Comparison of ENCODE assay signal across 13 mouse cellular contexts in the genomic region with DNA sequence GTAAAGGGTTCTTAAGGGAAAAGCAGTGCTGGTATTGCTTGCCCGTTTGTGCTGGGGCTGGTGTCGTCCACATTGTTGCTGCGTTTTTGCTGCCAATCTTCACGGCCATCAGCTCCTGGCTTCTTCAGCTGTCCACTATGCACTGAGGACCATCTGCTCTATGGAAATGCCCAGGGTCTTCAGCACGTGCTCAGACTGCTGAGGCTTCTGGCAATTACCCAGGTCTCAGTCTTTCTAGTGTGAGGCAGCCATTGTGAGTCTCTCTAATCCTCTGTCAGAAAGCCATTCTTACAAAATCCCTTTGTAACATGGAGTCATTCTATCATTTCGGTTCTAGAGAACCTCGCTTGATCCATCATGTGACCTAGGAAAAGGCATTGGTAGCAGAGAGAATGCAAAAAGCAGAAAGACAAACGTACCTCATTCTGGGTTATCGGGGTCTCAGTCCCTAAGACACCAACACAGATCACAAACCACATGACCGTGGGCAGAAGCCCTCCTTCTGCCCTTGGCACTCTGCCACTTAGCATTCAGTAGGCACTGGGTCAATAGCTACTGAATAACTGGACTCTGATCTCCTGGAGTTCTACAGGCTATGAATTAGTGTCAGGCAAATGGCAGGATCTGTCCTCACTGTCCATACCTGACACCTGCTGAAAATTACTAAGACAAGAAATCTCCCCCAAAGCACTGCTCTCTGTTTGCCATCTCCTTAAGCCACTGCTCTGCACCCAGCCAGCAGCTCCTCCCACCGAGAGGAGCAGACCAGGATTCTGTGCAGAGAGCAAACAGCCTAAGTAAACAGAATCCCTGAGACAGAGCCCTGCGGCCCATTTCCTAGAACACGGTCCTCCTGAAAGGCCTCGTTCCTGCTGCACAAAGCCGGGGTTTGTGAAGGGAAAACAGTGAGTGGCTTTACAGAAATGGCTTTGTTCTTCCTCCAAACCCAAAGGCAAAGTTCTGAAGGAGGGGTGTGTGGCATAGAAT.
DNase-seq lines count a peak whose midpoint lies in the region; ATAC-seq lines count a peak whose summit lies in the region.
"Had no signal": no experiment of that assay in that cellular context is flagged by ENCODE, and none has a peak within 500 bp of the region (broad histone marks: within the 10 kb centered on the region; RNA-seq: fewer than 3 reads in every experiment).

No protein-coding gene starts in this region.

- 0 out of 2 replicates have a peak, but pooled peaks have one; percentile 29 for ATAC-seq in heart, embryonic 15.5 days (replicated peaks; ENCODE audit: insufficient number of reproducible peaks, insufficient read depth, low FRiP score, low read depth)
- ATAC-seq in intestine, embryonic 14.5 days (replicated peaks; ENCODE audit: low FRiP score, low TSS enrichment, low read depth) = peak; percentile 62; the same call in 1 of the 2 replicates
- ATAC-seq in midbrain, embryonic 14.5 days (ENCODE audit: low FRiP score, low TSS enrichment) = peak; percentile 70; the same call in 1 of the 2 replicates

- 67% methylated on average over 15 of the region's 15 CpGs for WGBS in heart, embryonic 15.5 days
- whole genome bisulfite sequencing in embryonic facial prominence, embryonic 10.5 days = 51% methylated on average over 15 of the region's 15 CpGs
- WGBS in intestine, embryonic 14.5 days = 53% methylated on average over 15 of the region's 15 CpGs
- WGBS in midbrain, embryonic 14.5 days = 12% methylated on average over 15 of the region's 15 CpGs

- peaks cover 58% of the 10 kb centered on the region for H3K27me3 ChIP-seq in heart, embryonic 15.5 days
- peaks cover 80% of the 10 kb centered on the region for H3K27me3 ChIP-seq in embryonic facial prominence, embryonic 10.5 days (replicated peaks; ENCODE audit: low read depth, poor library complexity, severe bottlenecking)
- no peaks in the 10 kb centered on the region for H3K27me3 ChIP-seq in intestine, embryonic 14.5 days (replicated peaks; ENCODE audit: control insufficient read depth, insufficient read depth, low read length)
- peaks cover 4% of the 10 kb centered on the region for H3K27me3 ChIP-seq in midbrain, embryonic 14.5 days (ENCODE audit: control insufficient read depth, insufficient read depth, low read length)

- intact Hi-C loops in heart, postnatal 10 days (cut with DNase I) = no loop called here
- intact Hi-C loops in left cerebral cortex, postnatal 25 days (cut with DNase I) = no loop called here
- intact Hi-C loops in left cerebral cortex, postnatal 10 days (cut with DNase I) = no loop called here

- no peak overlapping the region for H3K4me3 ChIP-seq in heart, embryonic 15.5 days
- H3K4me3 ChIP-seq in embryonic facial prominence, embryonic 10.5 days = no peak overlapping the region
- H3K4me3 ChIP-seq in intestine, embryonic 14.5 days (ENCODE audit: low read depth, low read length) = no peak overlapping the region
- no peak overlapping the region for H3K4me3 ChIP-seq in midbrain, embryonic 14.5 days (replicated peaks; ENCODE audit: low read depth, low read length)
- H3K4me3 ChIP-seq: heart, embryonic 13.5 days; neural tube, embryonic 13.5 days had no signal

- no peak overlapping the region for H3K9ac ChIP-seq in heart, embryonic 15.5 days
- no peak overlapping the region for H3K9ac ChIP-seq in intestine, embryonic 14.5 days (ENCODE audit: low read length)
- H3K9ac ChIP-seq in midbrain, embryonic 14.5 days (replicated peaks; ENCODE audit: low read length) = no peak overlapping the region
- H3K9ac ChIP-seq: heart, embryonic 13.5 days; neural tube, embryonic 13.5 days had no signal

- no peaks in the 10 kb centered on the region for H3K36me3 ChIP-seq in heart, embryonic 15.5 days
- H3K36me3 ChIP-seq in embryonic facial prominence, embryonic 10.5 days (replicated peaks) = no peaks in the 10 kb centered on the region
- H3K36me3 ChIP-seq in intestine, embryonic 14.5 days (ENCODE audit: control insufficient read depth, insufficient read depth, low read length) = no peaks in the 10 kb centered on the region
- no peaks in the 10 kb centered on the region for H3K36me3 ChIP-seq in midbrain, embryonic 14.5 days (ENCODE audit: control insufficient read depth, insufficient read depth, low read length)
- H3K36me3 ChIP-seq: heart, embryonic 13.5 days; neural tube, embryonic 13.5 days had no signal

- H3K27ac ChIP-seq in heart, embryonic 15.5 days = no peak overlapping the region
- no peak overlapping the region for H3K27ac ChIP-seq in embryonic facial prominence, embryonic 10.5 days (replicated peaks)
- peak overlapping the region; percentile 9; the same call in 1 of the 2 replicates for H3K27ac ChIP-seq in intestine, embryonic 14.5 days (ENCODE audit: low read depth)
- peak overlapping the region; percentile 3; the same call in 1 of the 2 replicates for H3K27ac ChIP-seq in midbrain, embryonic 14.5 days (replicated peaks; ENCODE audit: low read depth, low read length)
- H3K27ac ChIP-seq: heart, embryonic 13.5 days; macrophage; neural tube, embryonic 13.5 days had no signal

- H3K9me3 ChIP-seq in heart, embryonic 15.5 days (replicated peaks) = no peaks in the 10 kb centered on the region
- no peaks in the 10 kb centered on the region for H3K9me3 ChIP-seq in embryonic facial prominence, embryonic 10.5 days
- no peaks in the 10 kb centered on the region for H3K9me3 ChIP-seq in intestine, embryonic 14.5 days (ENCODE audit: control insufficient read depth, low read length)
- no peaks in the 10 kb centered on the region for H3K9me3 ChIP-seq in midbrain, embryonic 14.5 days (ENCODE audit: control insufficient read depth, low read length)
- H3K9me3 ChIP-seq: heart, embryonic 13.5 days; neural tube, embryonic 13.5 days had no signal

- H3K4me1 ChIP-seq in heart, embryonic 15.5 days (replicated peaks) = peaks cover 25% of the 10 kb centered on the region
- H3K4me1 ChIP-seq in embryonic facial prominence, embryonic 10.5 days = peaks cover 40% of the 10 kb centered on the region
- H3K4me1 ChIP-seq in intestine, embryonic 14.5 days (replicated peaks; ENCODE audit: control insufficient read depth, insufficient read depth, low read length) = peaks cover 26% of the 10 kb centered on the region
- H3K4me1 ChIP-seq in midbrain, embryonic 14.5 days (ENCODE audit: control insufficient read depth, insufficient read depth, low read length) = peaks cover 34% of the 10 kb centered on the region

- H3K4me2 ChIP-seq in heart, embryonic 15.5 days = no peak overlapping the region
- H3K4me2 ChIP-seq in intestine, embryonic 14.5 days (ENCODE audit: low read length) = no peak overlapping the region
- no peak overlapping the region for H3K4me2 ChIP-seq in midbrain, embryonic 14.5 days (ENCODE audit: low read length)
- H3K4me2 ChIP-seq: heart, embryonic 13.5 days; neural tube, embryonic 13.5 days had no signal

- no peak for DNase-seq in heart, postnatal 10 days
- peak; percentile 28 for DNase-seq in embryonic facial prominence, embryonic 10.5 days (ENCODE audit: low spot score)
- no peak for DNase-seq in intestine, embryonic 14.5 days (ENCODE audit: low spot score)
- DNase-seq in midbrain, embryonic 14.5 days = peak; percentile 78
- DNase-seq in thymus, postnatal 14 days = no peak
- no peak for DNase-seq in left cerebral cortex, postnatal 25 days (ENCODE audit: low spot score in 2 of 2)
- DNase-seq in left cerebral cortex, postnatal 10 days (ENCODE audit: extremely low spot score in 1 of 2, low spot score in 2 of 2) = no peak
- DNase-seq: B cell, adult 2 months; kidney, adult 9 months had no signal

Comparison
In these comparisons a context has a peak if more than half of its experiments do, and no peak if none do; other contexts are left out.
1. H3K27ac ChIP-seq: peak in intestine, embryonic 14.5 days (single experiment) and midbrain, embryonic 14.5 days (single experiment); none in heart, embryonic 15.5 days (single experiment) and embryonic facial prominence, embryonic 10.5 days (single experiment).
2. DNase-seq: peak in embryonic facial prominence, embryonic 10.5 days (single experiment) and midbrain, embryonic 14.5 days (single experiment); none in heart, postnatal 10 days (0 of 2), intestine, embryonic 14.5 days (single experiment), thymus, postnatal 14 days (single experiment), left cerebral cortex, postnatal 25 days (0 of 2) and left cerebral cortex, postnatal 10 days (0 of 2).
3. Peak in every context shown above with its lines, with median percentiles within 50 percentile points of each other: ATAC-seq.